Mouse (Mus musculus) intestine, embryonic 15.5 days (tissue): ENCODE data around the gene Ciapin1. TPM values are rescaled to one million over a fixed set of nuclear protein-coding genes. Genes with fewer than 3 reads are reported as not detected.

ENCODE experiments used
- ATAC-seq: fragments of 200-750 bp; cut with Nextera tagmentation; 2 replicates; pipeline ENCODE4 v1.8.0; 2017; ENCODE audit warnings: moderate TSS enrichment, moderate library complexity
- H3K27ac ChIP-seq: fragments of 300-500 bp; sonication (generic); 2 replicates; pipeline ENCODE4 v1.5.1; 2015; ENCODE audit warnings: mild to moderate bottlenecking, inconsistent platforms
- H3K27me3 ChIP-seq: fragments of 300-500 bp; sonication (generic); replicated peaks from 2 replicates; pipeline ENCODE4 v1.6.1; 2015; ENCODE audit warnings: inconsistent platforms
- H3K36me3 ChIP-seq: fragments of 300-500 bp; sonication (generic); 2 replicates; pipeline ENCODE4 v1.6.1; 2015; ENCODE audit warnings: inconsistent platforms
- H3K4me1 ChIP-seq: fragments of 300-500 bp; sonication (generic); replicated peaks from 2 replicates; pipeline ENCODE4 v1.6.1; 2015; ENCODE audit warnings: inconsistent platforms
- H3K4me2 ChIP-seq: fragments of 300-500 bp; sonication (generic); replicated peaks from 2 replicates; pipeline ENCODE4 v1.6.1; 2015; ENCODE audit warnings: mild to moderate bottlenecking, inconsistent platforms
- H3K4me3 ChIP-seq: fragments of 300-500 bp; sonication (generic); replicated peaks from 2 replicates; pipeline ENCODE4 v1.5.1; 2015; ENCODE audit warnings: inconsistent platforms
- H3K9ac ChIP-seq: fragments of 300-500 bp; sonication (generic); 2 replicates; pipeline ENCODE4 v1.6.1; 2015; ENCODE audit warnings: inconsistent platforms
- H3K9me3 ChIP-seq: fragments of 300-500 bp; sonication (generic); 2 replicates; pipeline ENCODE4 v1.6.1; 2016; ENCODE audit warnings: inconsistent platforms
- WGBS: fragments of 180-500 bp; shearing (Covaris S2); methylation state at CpG from one replicate; pipeline ENCODE4 v1.1.7; 2015; 5-methylcytosine and 5-hydroxymethylcytosine counted together
- polyA plus RNA-seq: library from polyadenylated mRNA; unstranded; fragments of >200 nt; fragmentation: Nextera tagmentation; extraction: Ambion mirVana; gene quantifications from 2 replicates; pipeline ENCODE4 v1.2.1, GENCODE M21; 2015

Gene Ciapin1
- polyA plus RNA-seq, 1 experiment from 2014 or later = 94.6 TPM

GRCm38 (mm10) chr8:94770945-94771344 is 67.2 kb downstream of the Ciapin1 start:
- Histone ChIP-seq H3K4me3 (0 out of 2 replicates have a peak overlapping the region, but pooled peaks have one; percentile 49), H3K4me2 (peak overlapping the region; percentile 91), H3K9ac (no peak overlapping the region), H3K9me3 (no peaks in the 10 kb centered on the region), H3K27ac (peak overlapping the region; percentile 82), H3K27me3 (peaks cover 12% of the 10 kb centered on the region), H3K4me1 (peaks cover 16% of the 10 kb centered on the region), H3K36me3 (no peaks in the 10 kb centered on the region)
- peak; percentile 88 for ATAC-seq
- 28% methylated on average over 6 of the region's 6 CpGs for WGBS

Other genes starting within 250 kb of the Ciapin1 start
- 28.1 and 28.3 TPM in 2 replicates for gene Rspry1, start 236.4 kb downstream of the Ciapin1 start, polyA plus RNA-seq
- gene Fam192a, start 236.4 kb downstream of the Ciapin1 start, polyA plus RNA-seq = 57.9 and 62.2 TPM in 2 replicates
- gene Arl2bp, start 171.8 kb downstream of the Ciapin1 start, polyA plus RNA-seq = 118 and 123 TPM in 2 replicates
- 42.1 and 47.0 TPM in 2 replicates for gene Pllp, start 142.1 kb downstream of the Ciapin1 start, polyA plus RNA-seq
- not detected in 2 replicates for gene Ccl22, start 92.8 kb downstream of the Ciapin1 start, polyA plus RNA-seq
- gene Cx3cl1, start 66.3 kb downstream of the Ciapin1 start, polyA plus RNA-seq = 23.0 and 24.3 TPM in 2 replicates
- not detected in 2 replicates for gene Ccl17, start 27.9 kb downstream of the Ciapin1 start, polyA plus RNA-seq
- gene Coq9, start within 50 bp of the Ciapin1 start, polyA plus RNA-seq = 97.5 and 110 TPM in 2 replicates
- 126 and 134 TPM in 2 replicates for gene Polr2c, start 19.1 kb upstream of the Ciapin1 start, polyA plus RNA-seq
- 39.4 and 40.3 TPM in 2 replicates for gene Dok4, start 38.0 kb upstream of the Ciapin1 start, polyA plus RNA-seq
- 20.1 and 20.7 TPM in 2 replicates for gene Ccdc102a, start 79.7 kb upstream of the Ciapin1 start, polyA plus RNA-seq
- 1.3 and 2.1 TPM in 2 replicates for gene Adgrg5, start 85.3 kb upstream of the Ciapin1 start, polyA plus RNA-seq
- 22.4 and 23.8 TPM in 2 replicates for gene Adgrg1, start 136.4 kb upstream of the Ciapin1 start, polyA plus RNA-seq
- gene Adgrg3, start 179.3 kb upstream of the Ciapin1 start, polyA plus RNA-seq = 3.4 and 3.5 TPM in 2 replicates
- gene Drc7, start 216.7 kb upstream of the Ciapin1 start, polyA plus RNA-seq = not detected in 2 replicates
- gene Katnb1, start 242.8 kb upstream of the Ciapin1 start, polyA plus RNA-seq = 13.9 and 14.6 TPM in 2 replicates